Mouse (Mus musculus): ENCODE results near the gene Adprhl2. TPM values are rescaled to one million over a fixed set of nuclear protein-coding genes. Genes with fewer than 3 reads are reported as not detected.

Adprhl2 gene
- polyA plus RNA-seq, 1 experiment from 2014 or later: 61.0 TPM

- Histone ChIP-seq H3K4me3 (ENCODE audit: low read length) (no peak overlapping the region), H3K4me1 (replicated peaks; ENCODE audit: control insufficient read depth, insufficient read depth, low read length) (peaks cover 3% of the 10 kb centered on the region; the same call in 1 of the 2 replicates), H3K9me3 (ENCODE audit: control insufficient read depth, low read length) (peaks cover 2% of the 10 kb centered on the region; the same call in 1 of the 2 replicates), H3K36me3 (ENCODE audit: control insufficient read depth, insufficient read depth, low read length) (no peaks in the 10 kb centered on the region), H3K27ac (ENCODE audit: low read length) (no peak overlapping the region), H3K27me3 (ENCODE audit: control insufficient read depth, insufficient read depth, low read depth, low read length) (no peaks in the 10 kb centered on the region), H3K9ac (ENCODE audit: low read length) (no peak overlapping the region), H3K4me2 (ENCODE audit: low read depth, low read length) (no peak overlapping the region)
- no peak for ATAC-seq (ENCODE audit: low read depth)
- 76% methylated on average over 7 of the region's 7 CpGs for WGBS
Observed at GRCm38 (mm10) chr4:126310344-126310743, 11.2 kb downstream of the Adprhl2 start.

GRCm38 (mm10) chr4:126309922-126310309 is 11.6 kb downstream of the Adprhl2 start:
- peak; percentile 65 for ATAC-seq (ENCODE audit: low read depth)
- Histone ChIP-seq H3K4me3 (ENCODE audit: low read length) (no peak overlapping the region), H3K9ac (ENCODE audit: low read length) (peak overlapping the region; percentile 38; the same call in 1 of the 2 replicates), H3K36me3 (ENCODE audit: control insufficient read depth, insufficient read depth, low read length) (no peaks in the 10 kb centered on the region), H3K9me3 (ENCODE audit: control insufficient read depth, low read length) (peaks cover 2% of the 10 kb centered on the region; the same call in 1 of the 2 replicates), H3K27me3 (ENCODE audit: control insufficient read depth, insufficient read depth, low read depth, low read length) (no peaks in the 10 kb centered on the region), H3K4me2 (ENCODE audit: low read depth, low read length) (peak overlapping the region; percentile 44), H3K4me1 (replicated peaks; ENCODE audit: control insufficient read depth, insufficient read depth, low read length) (peaks cover 3% of the 10 kb centered on the region; the same call in 1 of the 2 replicates), H3K27ac (ENCODE audit: low read length) (no peak overlapping the region)
- WGBS: 1% methylated on average over 7 of the region's 7 CpGs

GRCm38 (mm10) chr4:126309211-126309921 is 12.1 kb downstream of the Adprhl2 start:
- Histone ChIP-seq H3K27me3 (ENCODE audit: control insufficient read depth, insufficient read depth, low read depth, low read length) (no peaks in the 10 kb centered on the region), H3K4me3 (ENCODE audit: low read length) (no peak overlapping the region), H3K27ac (ENCODE audit: low read length) (no peak overlapping the region), H3K4me1 (replicated peaks; ENCODE audit: control insufficient read depth, insufficient read depth, low read length) (peaks cover 3% of the 10 kb centered on the region; the same call in 1 of the 2 replicates), H3K4me2 (ENCODE audit: low read depth, low read length) (peak overlapping the region; percentile 44), H3K9me3 (ENCODE audit: control insufficient read depth, low read length) (peaks cover 2% of the 10 kb centered on the region; the same call in 1 of the 2 replicates), H3K9ac (ENCODE audit: low read length) (peak overlapping the region; percentile 38; the same call in 1 of the 2 replicates), H3K36me3 (ENCODE audit: control insufficient read depth, insufficient read depth, low read length) (no peaks in the 10 kb centered on the region)
- ATAC-seq (ENCODE audit: low read depth): peak; percentile 46
- 16% methylated on average over 20 of the region's 20 CpGs for WGBS

GRCm38 (mm10) chr4:126306827-126307226 is 14.7 kb downstream of the Adprhl2 start:
- WGBS: 6% methylated on average over 2 of the region's 2 CpGs
- Histone ChIP-seq H3K4me1 (replicated peaks; ENCODE audit: control insufficient read depth, insufficient read depth, low read length) (peaks cover 4% of the 10 kb centered on the region; the same call in 1 of the 2 replicates), H3K4me2 (ENCODE audit: low read depth, low read length) (no peak overlapping the region), H3K9me3 (ENCODE audit: control insufficient read depth, low read length) (peaks cover 2% of the 10 kb centered on the region; the same call in 1 of the 2 replicates), H3K27me3 (ENCODE audit: control insufficient read depth, insufficient read depth, low read depth, low read length) (peaks cover 11% of the 10 kb centered on the region; the same call in 1 of the 2 replicates), H3K27ac (ENCODE audit: low read length) (no peak overlapping the region), H3K36me3 (ENCODE audit: control insufficient read depth, insufficient read depth, low read length) (no peaks in the 10 kb centered on the region), H3K9ac (ENCODE audit: low read length) (no peak overlapping the region), H3K4me3 (ENCODE audit: low read length) (no peak overlapping the region)
- no peak for ATAC-seq (ENCODE audit: low read depth)

- H3K4me3 ChIP-seq (ENCODE audit: low read length): no peak overlapping the region
- WGBS: 81% methylated on average over 6 of the region's 6 CpGs
- ATAC-seq (ENCODE audit: low read depth): no peak
- peaks cover 11% of the 10 kb centered on the region for H3K4me1 ChIP-seq (replicated peaks; ENCODE audit: control insufficient read depth, insufficient read depth, low read length)
- H3K27me3 ChIP-seq (ENCODE audit: control insufficient read depth, insufficient read depth, low read depth, low read length): peaks cover 18% of the 10 kb centered on the region
- H3K9me3 ChIP-seq (ENCODE audit: control insufficient read depth, low read length): peaks cover 2% of the 10 kb centered on the region; the same call in 1 of the 2 replicates
- H3K27ac ChIP-seq (ENCODE audit: low read length): no peak overlapping the region
- no peaks in the 10 kb centered on the region for H3K36me3 ChIP-seq (ENCODE audit: control insufficient read depth, insufficient read depth, low read length)
- no peak overlapping the region for H3K4me2 ChIP-seq (ENCODE audit: low read depth, low read length)
- H3K9ac ChIP-seq (ENCODE audit: low read length): no peak overlapping the region
Observed at GRCm38 (mm10) chr4:126306058-126306457, 15.4 kb downstream of the Adprhl2 start.

- ATAC-seq (ENCODE audit: low read depth): no peak
- WGBS: 80% methylated on average over 1 of the region's 1 CpGs
Observed at GRCm38 (mm10) chr4:126305428-126305827, 16.1 kb downstream of the Adprhl2 start.

GRCm38 (mm10) chr4:126303877-126304276 is 17.6 kb downstream of the Adprhl2 start:
- peaks cover 12% of the 10 kb centered on the region for H3K4me1 ChIP-seq (replicated peaks; ENCODE audit: control insufficient read depth, insufficient read depth, low read length)
- no peak for ATAC-seq (ENCODE audit: low read depth)
- H3K4me3 ChIP-seq (ENCODE audit: low read length): no peak overlapping the region
- H3K9ac ChIP-seq (ENCODE audit: low read length): no peak overlapping the region
- no peak overlapping the region for H3K4me2 ChIP-seq (ENCODE audit: low read depth, low read length)
- 59% methylated on average over 4 of the region's 4 CpGs for WGBS
- H3K27ac ChIP-seq (ENCODE audit: low read length): no peak overlapping the region
- peaks cover 2% of the 10 kb centered on the region; the same call in 1 of the 2 replicates for H3K9me3 ChIP-seq (ENCODE audit: control insufficient read depth, low read length)
- no peaks in the 10 kb centered on the region for H3K36me3 ChIP-seq (ENCODE audit: control insufficient read depth, insufficient read depth, low read length)
- H3K27me3 ChIP-seq (ENCODE audit: control insufficient read depth, insufficient read depth, low read depth, low read length): peaks cover 34% of the 10 kb centered on the region

More at GRCm38 (mm10) chr4:126305428-126305827, 16.1 kb downstream of the Adprhl2 start:
- H3K9me3 ChIP-seq (ENCODE audit: control insufficient read depth, low read length): peaks cover 2% of the 10 kb centered on the region; the same call in 1 of the 2 replicates
- H3K36me3 ChIP-seq (ENCODE audit: control insufficient read depth, insufficient read depth, low read length): no peaks in the 10 kb centered on the region
- H3K9ac ChIP-seq (ENCODE audit: low read length): no peak overlapping the region
- no peak overlapping the region for H3K4me2 ChIP-seq (ENCODE audit: low read depth, low read length)
- H3K27ac ChIP-seq (ENCODE audit: low read length): no peak overlapping the region
- peaks cover 25% of the 10 kb centered on the region for H3K27me3 ChIP-seq (ENCODE audit: control insufficient read depth, insufficient read depth, low read depth, low read length)
- no peak overlapping the region for H3K4me3 ChIP-seq (ENCODE audit: low read length)
- peaks cover 16% of the 10 kb centered on the region for H3K4me1 ChIP-seq (replicated peaks; ENCODE audit: control insufficient read depth, insufficient read depth, low read length)

- Histone ChIP-seq H3K9ac (ENCODE audit: low read length) (peak overlapping the region; percentile 51), H3K4me1 (replicated peaks; ENCODE audit: control insufficient read depth, insufficient read depth, low read length) (peaks cover 16% of the 10 kb centered on the region), H3K27me3 (ENCODE audit: control insufficient read depth, insufficient read depth, low read depth, low read length) (peaks cover 34% of the 10 kb centered on the region), H3K9me3 (ENCODE audit: control insufficient read depth, low read length) (peaks cover 2% of the 10 kb centered on the region; the same call in 1 of the 2 replicates), H3K36me3 (ENCODE audit: control insufficient read depth, insufficient read depth, low read length) (no peaks in the 10 kb centered on the region), H3K27ac (ENCODE audit: low read length) (no peak overlapping the region), H3K4me3 (ENCODE audit: low read length) (peak overlapping the region; percentile 50), H3K4me2 (ENCODE audit: low read depth, low read length) (peak overlapping the region; percentile 79)
- 12% methylated on average over 27 of the region's 27 CpGs for WGBS
- no peak for ATAC-seq (ENCODE audit: low read depth)
Observed at GRCm38 (mm10) chr4:126301584-126302309, 19.8 kb downstream of the Adprhl2 start.

Measured in lung, embryonic 16.5 days (tissue).